Mouse (Mus musculus): Measurements from ENCODE around the gene Crx. TPM values are rescaled to one million over a fixed set of nuclear protein-coding genes. Genes with fewer than 3 reads are reported as not detected.

Crx gene
- not detected for total RNA-seq (2023)

GRCm38 (mm10) chr7:15879756-15880155 lies at the start of gene Crx:
TSS of gene Crx (minus strand) at chr7:15879968.

GRCm38 (mm10) chr7:15922220-15922773 lies 42.5 kb upstream of the Crx start, which contains the start of gene Selenow:
TSS of gene Selenow (minus strand) at chr7:15922402.

GRCm38 (mm10) chr7:15882317-15882716 lies 2.5 kb upstream of the Crx start, which contains the start of gene Crxos:
TSS of gene Crxos (plus strand) at chr7:15882617.

GRCm38 (mm10) chr7:15839578-15839977 lies 40.2 kb downstream of the Crx start, which contains the start of gene Obox6:
TSS of gene Obox6 (minus strand) at chr7:15839678.

Other genes with a start within 250 kb of the Crx start
- gene Obox3, start 240.1 kb downstream of the Crx start, total RNA-seq (2023) = not detected
- not detected for gene Obox5, start 129.8 kb downstream of the Crx start, total RNA-seq (2023)
- not detected for gene Obox6, start 40.3 kb downstream of the Crx start, total RNA-seq (2023)
- not detected for gene Crxos, start 2.6 kb upstream of the Crx start, total RNA-seq (2023)
- gene Selenow, start 42.4 kb upstream of the Crx start, total RNA-seq (2023) = 10 to 100 TPM; 31.4 to 34.4 TPM
- 100 to 1,000 TPM; 141 to 146 TPM for gene Nop53, start 66.1 kb upstream of the Crx start, total RNA-seq (2023)
- under 1 TPM; 0.24 to 0.53 TPM for gene Ehd2, start 87.6 kb upstream of the Crx start, total RNA-seq (2023)
- 10 to 100 TPM; 24.9 to 29.6 TPM for gene Bicra, start 168.0 kb upstream of the Crx start, total RNA-seq (2023)
- under 1 TPM; 0.28 to 0.40 TPM for gene Zfp541, start 181.8 kb upstream of the Crx start, total RNA-seq (2023)
- 100 to 1,000 TPM; 121 to 141 TPM for gene Napa, start 218.5 kb upstream of the Crx start, total RNA-seq (2023)
- 10 to 100 TPM; 15.0 to 19.8 TPM for gene Kptn, start 239.9 kb upstream of the Crx start, total RNA-seq (2023)
- gene Slc8a2, start 249.9 kb upstream of the Crx start, total RNA-seq (2023) = not detected